Mouse (Mus musculus) cerebellum, adult 11 months (tissue): Measurements from ENCODE around the gene Hmg20a.

Experiments
- DNase-seq: peaks from one replicate; pipeline ENCODE4 v3.0.0; 2022

Hmg20a gene

DNA sequence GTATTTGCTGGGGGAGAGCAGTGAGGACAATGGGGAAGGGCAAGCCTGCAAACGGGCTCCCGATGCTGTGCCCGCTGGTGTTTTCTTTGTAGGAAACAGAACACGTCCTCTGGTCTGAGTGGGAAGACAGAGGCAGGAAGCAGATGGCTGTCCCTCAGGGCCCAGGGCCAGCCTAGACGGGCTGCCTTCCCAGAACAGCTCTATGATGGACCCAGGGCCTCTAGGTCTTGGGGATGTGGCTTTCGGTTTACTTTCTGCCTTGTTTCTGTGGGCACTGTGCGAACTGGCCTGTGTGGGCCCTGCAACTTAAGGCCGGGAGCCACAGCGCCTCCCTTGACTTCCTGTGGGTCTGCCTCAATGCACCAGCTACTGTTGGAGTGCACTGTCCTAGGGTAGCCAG, 115.5 kb downstream of the Hmg20a start:
- DNase-seq = no peak

GRCm38 (mm10) chr9:56534727-56535126, 116.3 kb downstream of the Hmg20a start:
- DNase-seq = no peak

- no peak for DNase-seq
These were observed 117.0 kb downstream of the Hmg20a start for GRCm38 (mm10) chr9:56535361-56535760.

DNA sequence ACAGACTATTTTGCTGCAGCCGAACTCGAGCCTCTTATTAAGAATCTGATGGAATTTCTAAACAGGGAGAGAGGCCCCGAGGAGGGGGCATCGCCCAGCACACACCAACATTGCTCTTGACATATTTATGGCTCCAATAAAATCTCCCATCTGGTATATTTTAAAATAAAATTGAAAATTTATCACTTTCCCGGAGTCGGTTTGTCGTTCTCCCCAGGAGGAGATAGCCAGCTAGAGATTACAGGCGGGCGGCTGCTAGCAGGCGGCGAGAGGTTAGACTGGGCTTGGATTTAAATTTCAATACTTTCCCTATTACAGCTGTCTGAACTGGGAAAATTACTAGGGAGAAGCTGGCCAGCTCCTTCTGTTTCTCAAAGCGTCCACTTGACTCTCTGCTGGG, 121.6 kb downstream of the Hmg20a start:
- no peak for DNase-seq

DNA sequence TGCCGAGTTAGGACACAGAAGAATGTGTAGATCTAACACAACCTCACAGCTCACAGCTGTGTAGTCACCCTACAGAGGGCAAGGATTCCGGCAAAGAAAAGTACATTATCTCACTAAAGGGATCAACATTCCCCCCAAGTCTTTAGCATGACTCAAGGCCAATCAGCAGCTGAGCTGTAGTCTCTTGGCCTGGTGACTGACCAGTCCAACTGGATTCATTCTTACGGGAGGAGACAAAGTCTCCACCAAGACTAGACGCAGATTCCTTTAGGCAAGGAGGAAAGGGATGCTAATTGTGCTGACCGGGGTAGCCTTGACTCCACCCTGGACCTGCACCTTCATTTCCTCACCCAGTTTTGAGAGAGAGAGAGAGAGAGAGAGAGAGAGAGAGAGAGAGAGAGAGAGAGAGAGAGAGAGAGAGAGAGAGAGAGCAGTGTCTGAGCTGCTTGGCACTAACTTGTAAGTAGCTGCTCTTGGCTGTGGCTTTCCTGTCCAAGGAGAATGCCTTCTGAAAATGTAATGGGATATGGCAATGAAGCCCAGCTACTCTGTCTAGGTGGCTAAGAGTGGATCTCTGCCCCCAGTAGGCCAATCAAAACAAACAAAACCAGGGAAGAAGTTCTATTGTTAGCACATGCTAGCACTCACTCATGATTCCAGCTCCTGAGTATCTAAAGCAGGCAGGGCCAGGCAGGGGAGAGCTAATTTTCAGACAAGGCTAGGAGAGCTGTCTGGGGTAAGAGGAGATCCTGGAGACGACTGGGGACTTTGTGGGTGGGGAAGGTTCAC, 126.5 kb downstream of the Hmg20a start:
- DNase-seq = no peak
